Mouse (Mus musculus): ENCODE results near the gene Dhrs4. TPM values are rescaled to one million over a fixed set of nuclear protein-coding genes. Genes with fewer than 3 reads are reported as not detected.
A peak's percentile ranks its signal among the peaks of the same experiment; 100 is the strongest.

Gene Dhrs4
- total RNA-seq, 1 experiment from 2014 or later, result 99.2 TPM

DNA sequence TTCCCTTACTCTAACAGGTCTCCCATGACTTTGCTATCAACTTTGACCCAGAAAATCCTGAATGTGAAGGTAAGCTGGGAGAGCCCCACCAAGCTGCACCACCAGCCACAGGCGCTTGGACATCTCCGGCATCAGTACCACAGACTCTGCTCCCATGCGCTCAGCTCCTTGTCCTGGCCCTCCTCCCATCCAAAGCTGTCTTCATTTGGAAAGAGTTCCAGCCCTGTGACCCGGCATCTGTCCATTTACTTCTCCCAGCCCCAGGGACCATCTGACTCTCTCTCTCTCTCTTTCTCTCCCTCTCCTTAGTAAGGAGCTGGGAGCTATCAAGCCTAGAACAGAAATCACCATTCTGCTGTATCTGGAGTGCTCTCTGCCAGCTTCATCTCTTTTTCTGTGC is 37.3 kb downstream of the Dhrs4 start:
- no peak for ATAC-seq (replicated peaks in 1 of 2; ENCODE audit: insufficient read depth in 1 of 2, low FRiP score in 2 of 2, low TSS enrichment in 1 of 2, low read depth in 1 of 2, poor library complexity in 2 of 2, severe bottlenecking in 2 of 2)

DNA sequence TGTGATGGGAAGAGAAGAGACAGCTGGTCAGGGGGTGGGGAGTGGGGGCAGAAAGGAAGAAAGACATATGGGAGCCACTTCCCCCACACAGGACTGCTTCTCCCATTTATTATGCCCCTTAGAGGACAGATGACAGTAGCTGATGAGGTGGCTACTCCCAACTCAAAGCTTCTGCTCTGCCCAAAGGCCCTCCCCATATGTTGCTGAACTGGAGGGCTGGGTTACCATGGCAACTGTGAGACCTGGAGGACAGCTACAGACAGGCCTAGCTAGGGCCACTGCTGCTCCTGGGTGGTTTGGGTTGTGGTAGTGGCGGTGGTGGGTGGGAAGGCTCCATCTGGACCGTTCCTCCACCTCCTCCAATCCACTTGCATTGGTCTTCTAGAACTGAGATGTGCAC is 40.3 kb downstream of the Dhrs4 start:
- ATAC-seq (replicated peaks in 1 of 2; ENCODE audit: insufficient read depth in 1 of 2, low FRiP score in 2 of 2, low TSS enrichment in 1 of 2, low read depth in 1 of 2, poor library complexity in 2 of 2, severe bottlenecking in 2 of 2), result no peak

DNA sequence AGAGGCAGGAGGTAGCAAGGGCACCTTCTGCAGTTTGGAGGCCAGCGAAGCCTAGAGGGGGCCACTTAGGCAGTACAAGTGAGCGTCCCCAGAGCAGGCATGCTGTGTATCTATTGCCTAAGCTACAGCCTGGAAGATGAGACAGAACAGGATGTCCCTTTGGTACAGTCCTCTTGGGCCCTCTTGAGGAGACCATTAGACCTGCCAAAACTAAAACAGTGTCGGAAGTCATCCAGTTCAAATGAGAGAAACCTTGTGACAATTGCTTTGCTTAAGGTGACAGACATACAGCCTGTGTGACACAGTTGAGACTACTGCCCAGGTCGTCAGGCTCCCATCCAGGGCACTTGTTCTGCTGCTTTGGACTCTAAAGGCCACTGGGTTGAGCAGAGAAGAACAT is 41.0 kb downstream of the Dhrs4 start:
- no peak for ATAC-seq (replicated peaks in 1 of 2; ENCODE audit: insufficient read depth in 1 of 2, low FRiP score in 2 of 2, low TSS enrichment in 1 of 2, low read depth in 1 of 2, poor library complexity in 2 of 2, severe bottlenecking in 2 of 2)

DNA sequence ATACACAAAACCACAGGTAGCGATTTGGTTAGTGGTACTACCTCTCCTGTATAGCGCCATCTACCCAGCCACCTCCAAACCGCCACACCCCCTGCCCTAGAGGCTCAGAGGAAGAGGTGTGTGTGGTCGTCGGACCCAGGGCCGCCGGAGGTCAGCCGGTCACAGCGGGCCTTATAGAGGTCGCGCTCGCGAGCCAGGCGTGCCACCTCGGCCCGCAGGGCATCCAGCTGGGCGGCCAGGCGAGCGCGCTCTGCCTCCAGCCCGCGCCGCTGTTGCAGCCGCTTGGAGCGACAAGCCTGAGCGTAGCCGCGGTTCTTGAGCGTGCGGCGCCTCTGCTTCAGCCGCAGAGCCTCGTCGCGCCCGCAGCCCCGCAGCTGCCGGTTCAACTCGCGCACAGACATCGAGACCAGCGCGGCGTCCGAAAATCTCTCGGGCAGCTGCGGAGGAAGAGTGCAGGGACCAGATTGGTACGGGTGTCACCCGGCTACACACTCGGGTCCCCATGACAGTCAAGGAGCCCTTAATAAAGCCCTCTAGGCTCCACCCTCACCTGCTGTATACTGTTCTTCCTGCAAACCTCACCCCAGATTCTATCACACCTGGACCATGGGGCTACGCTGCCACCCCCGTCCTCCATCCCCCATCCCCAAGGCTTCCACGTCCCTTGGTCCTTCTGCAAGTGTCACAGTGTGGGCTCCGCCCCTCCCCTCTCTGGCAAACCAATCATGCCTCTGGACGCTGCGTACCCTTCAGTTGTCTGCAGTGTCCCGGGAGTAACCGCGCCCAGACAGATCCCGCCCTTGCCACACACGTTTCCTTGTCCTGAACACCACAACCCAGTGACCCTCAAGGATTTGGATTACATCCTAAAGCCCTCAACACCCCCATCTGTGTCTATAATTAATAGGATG is 42.1 kb downstream of the Dhrs4 start:
- peak in 1 of 2 experiments; percentile 44; a peak in 2 of 4 replicates for ATAC-seq (replicated peaks in 1 of 2; ENCODE audit: insufficient read depth in 1 of 2, low FRiP score in 2 of 2, low TSS enrichment in 1 of 2, low read depth in 1 of 2, poor library complexity in 2 of 2, severe bottlenecking in 2 of 2)

DNA sequence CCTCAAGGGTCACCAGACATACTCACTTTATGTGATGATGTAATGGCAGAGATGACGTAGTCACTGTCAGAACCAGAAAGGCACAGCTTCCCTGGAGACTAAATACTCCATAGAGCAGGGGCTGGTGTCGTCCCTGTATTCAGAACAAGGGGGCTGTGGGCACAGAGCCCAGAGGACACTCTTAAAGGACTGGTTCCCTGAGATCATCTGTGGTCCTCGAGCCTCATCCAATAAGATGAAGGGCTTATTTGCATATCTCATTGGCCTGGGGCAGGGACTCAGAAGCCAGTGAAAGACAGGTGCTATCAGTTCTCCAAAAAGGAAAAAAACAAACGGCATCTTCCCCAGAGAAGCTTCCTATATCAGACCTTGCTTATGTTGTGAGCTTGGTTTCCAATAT is 45.5 kb downstream of the Dhrs4 start:
- ATAC-seq (replicated peaks in 1 of 2; ENCODE audit: insufficient read depth in 1 of 2, low FRiP score in 2 of 2, low TSS enrichment in 1 of 2, low read depth in 1 of 2, poor library complexity in 2 of 2, severe bottlenecking in 2 of 2), result no peak

DNA sequence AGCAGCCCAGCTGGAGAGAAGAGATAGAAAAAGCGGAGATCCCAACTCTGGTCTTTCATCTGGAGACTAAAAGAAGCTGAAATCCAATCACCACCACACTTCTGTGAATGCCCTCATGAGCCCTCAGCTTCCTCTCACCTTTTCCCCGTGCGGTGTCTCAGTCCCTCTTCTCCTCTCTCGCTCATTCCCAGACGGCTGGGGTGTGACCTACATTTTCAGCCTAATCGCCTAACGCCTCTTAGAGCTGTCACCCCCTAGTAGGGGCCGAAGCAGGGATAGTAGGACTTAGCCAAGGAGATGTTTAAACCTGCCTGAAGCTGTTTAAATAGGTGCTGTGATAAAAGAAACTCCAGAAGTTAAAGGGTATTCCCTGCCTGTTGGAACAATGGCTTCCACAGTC is 46.2 kb downstream of the Dhrs4 start, which contains the start of gene Nrl:
Gene Nrl, minus strand, starts transcription at position 197 of the 400 bp plus-strand sequence.
- ATAC-seq (replicated peaks in 1 of 2; ENCODE audit: insufficient read depth in 1 of 2, low FRiP score in 2 of 2, low TSS enrichment in 1 of 2, low read depth in 1 of 2, poor library complexity in 2 of 2, severe bottlenecking in 2 of 2), result no peak

DNA sequence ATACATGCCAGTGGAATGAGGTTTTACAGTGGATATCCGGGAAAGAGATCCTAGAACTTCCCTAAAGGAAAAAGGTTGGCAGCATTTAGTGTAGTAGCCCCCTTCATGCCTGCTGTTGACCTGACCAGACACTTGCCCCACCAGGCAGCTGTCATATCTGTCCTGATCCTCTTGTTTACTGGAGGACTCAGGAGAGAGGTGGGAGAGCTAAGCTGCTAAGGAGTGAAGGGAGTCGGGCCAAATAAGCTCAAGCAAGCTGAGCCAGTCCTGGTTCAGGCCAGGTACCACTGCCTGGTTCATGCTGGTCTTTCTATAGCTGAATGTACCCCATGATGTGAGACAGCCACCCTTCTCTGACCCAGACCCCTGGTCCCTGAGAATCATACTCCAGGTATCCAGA is 48.1 kb downstream of the Dhrs4 start:
- no peak for ATAC-seq (replicated peaks in 1 of 2; ENCODE audit: insufficient read depth in 1 of 2, low FRiP score in 2 of 2, low TSS enrichment in 1 of 2, low read depth in 1 of 2, poor library complexity in 2 of 2, severe bottlenecking in 2 of 2)

DNA sequence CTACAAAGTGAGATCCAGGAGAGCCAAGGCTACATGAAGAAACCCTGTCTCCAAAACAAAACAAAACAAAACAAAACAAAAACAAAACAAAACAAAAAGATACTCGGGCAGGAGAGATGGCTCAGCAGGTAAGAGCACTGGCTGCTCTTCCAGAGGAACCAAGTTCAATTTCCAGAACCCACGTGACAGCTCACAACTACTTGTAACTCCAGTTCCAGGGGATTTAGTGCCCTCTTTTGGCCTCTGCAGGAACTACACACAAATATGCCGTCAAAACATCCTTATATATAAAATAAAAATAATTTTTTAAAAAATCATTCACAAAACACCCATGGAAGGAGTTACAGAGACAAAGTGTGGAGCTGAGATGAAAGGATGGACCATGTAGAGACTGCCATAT is 49.4 kb downstream of the Dhrs4 start:
- ATAC-seq (replicated peaks in 1 of 2; ENCODE audit: insufficient read depth in 1 of 2, low FRiP score in 2 of 2, low TSS enrichment in 1 of 2, low read depth in 1 of 2, poor library complexity in 2 of 2, severe bottlenecking in 2 of 2), result no peak

DNA sequence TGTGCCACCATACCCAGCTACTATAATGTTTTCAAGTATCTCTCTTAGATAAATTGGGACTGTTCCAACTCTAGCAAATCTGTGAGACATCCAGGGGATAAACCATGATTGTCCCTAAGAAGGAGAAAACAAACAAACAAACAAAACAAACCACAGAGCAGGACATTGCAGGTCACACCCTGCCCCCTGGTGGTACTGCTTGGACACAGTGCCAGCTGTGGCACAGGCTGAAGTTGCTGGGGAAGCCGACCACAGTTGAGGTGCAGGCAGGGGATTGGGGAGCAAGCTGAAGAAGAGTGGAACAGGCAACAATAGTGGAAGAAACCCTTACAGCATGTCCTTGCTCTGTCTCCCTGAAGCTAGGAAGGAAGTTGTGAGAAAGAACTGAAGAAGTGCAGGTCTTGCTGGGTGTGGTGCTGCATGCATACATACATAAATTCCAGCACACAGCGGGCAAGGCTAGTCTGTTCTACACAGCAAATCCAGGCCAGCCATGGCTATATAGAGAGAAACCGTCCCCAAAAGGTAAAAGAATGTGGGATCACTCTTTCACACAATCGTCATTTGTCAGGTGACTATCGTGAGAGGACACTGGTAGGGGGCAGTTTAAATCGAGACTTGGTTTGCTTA is 57.7 kb downstream of the Dhrs4 start:
- ATAC-seq (replicated peaks in 1 of 2; ENCODE audit: insufficient read depth in 1 of 2, low FRiP score in 2 of 2, low TSS enrichment in 1 of 2, low read depth in 1 of 2, poor library complexity in 2 of 2, severe bottlenecking in 2 of 2), result peak; percentile 29 to 33; a peak in 2 of 4 replicates

Other genes with a start within 250 kb of the Dhrs4 start
- 2.3 and 2.7 TPM in 2 replicates for gene Carmil3, start 11.9 kb downstream of the Dhrs4 start, total RNA-seq (2017)
- gene Cpne6, start 31.7 kb downstream of the Dhrs4 start, total RNA-seq (2017), result not detected in 2 replicates
- not detected in 2 replicates for gene Nrl, start 46.2 kb downstream of the Dhrs4 start, total RNA-seq (2017)
- gene Pck2, start 61.5 kb downstream of the Dhrs4 start, total RNA-seq (2017), result 50.8 and 58.0 TPM in 2 replicates
- 47.6 and 53.3 TPM in 2 replicates for gene Dcaf11, start 81.2 kb downstream of the Dhrs4 start, total RNA-seq (2017)
- 3.4 TPM in 1 of 2 replicates, not detected in the other for gene A730061H03Rik, start 81.6 kb downstream of the Dhrs4 start, total RNA-seq (2017)
- not detected in 2 replicates for gene Fitm1, start 96.9 kb downstream of the Dhrs4 start, total RNA-seq (2017)
- gene Psme1, start 99.4 kb downstream of the Dhrs4 start, total RNA-seq (2017), result 367 and 390 TPM in 2 replicates
- 8.5 and 8.9 TPM in 2 replicates for gene Emc9, start 106.5 kb downstream of the Dhrs4 start, total RNA-seq (2017)
- 189 and 244 TPM in 2 replicates for gene Psme2, start 112.4 kb downstream of the Dhrs4 start, total RNA-seq (2017)
- gene Rnf31, start 113.0 kb downstream of the Dhrs4 start, total RNA-seq (2017), result 11.5 and 19.8 TPM in 2 replicates
- 61.3 and 91.7 TPM in 2 replicates for gene Irf9, start 124.8 kb downstream of the Dhrs4 start, total RNA-seq (2017)
- gene Rec8, start 139.3 kb downstream of the Dhrs4 start, total RNA-seq (2017), result 15.4 and 17.9 TPM in 2 replicates
- gene Ipo4, start 157.2 kb downstream of the Dhrs4 start, total RNA-seq (2017), result 14.3 and 35.2 TPM in 2 replicates
- 1.8 and 8.2 TPM in 2 replicates for gene Gm49378, start 159.1 kb downstream of the Dhrs4 start, total RNA-seq (2017)
- gene Tm9sf1, start 165.0 kb downstream of the Dhrs4 start, total RNA-seq (2017), result 48.5 and 55.1 TPM in 2 replicates
- gene Tssk4, start 171.4 kb downstream of the Dhrs4 start, total RNA-seq (2017), result 0.40 and 0.94 TPM in 2 replicates
- gene Mdp1, start 181.8 kb downstream of the Dhrs4 start, total RNA-seq (2017), result 29.1 and 31.1 TPM in 2 replicates
- gene Gmpr2, start 193.2 kb downstream of the Dhrs4 start, total RNA-seq (2017), result 30.7 and 38.3 TPM in 2 replicates
- 209 and 317 TPM in 2 replicates for gene Nedd8, start 193.4 kb downstream of the Dhrs4 start, total RNA-seq (2017)
- gene Tinf2, start 203.1 kb downstream of the Dhrs4 start, total RNA-seq (2017), result 27.3 and 34.1 TPM in 2 replicates
- 1.3 and 5.8 TPM in 2 replicates for gene Tgm1, start 235.2 kb downstream of the Dhrs4 start, total RNA-seq (2017)
- 17.2 and 17.9 TPM in 2 replicates for gene Rabggta, start 243.5 kb downstream of the Dhrs4 start, total RNA-seq (2017)

Data from hematopoietic stem cell, adult 5-6 weeks (primary cell).